Mouse (Mus musculus) kidney, postnatal 14 days (tissue): Measurements from ENCODE around the gene Klhdc8a.
A peak's percentile ranks its signal among the peaks of the same experiment; 100 is the strongest.

Experiments
- DNase-seq: peaks from one replicate; pipeline ENCODE4 v3.0.0; 2022; ENCODE audit warnings: mixed read lengths

Klhdc8a gene

GRCm38 (mm10) chr1:132291706-132292105 lies 6.7 kb upstream of the Klhdc8a start:
- DNase-seq: no peak

GRCm38 (mm10) chr1:132292318-132293129 lies 5.9 kb upstream of the Klhdc8a start:
- peak; percentile 52 for DNase-seq

- no peak for DNase-seq
Observed at GRCm38 (mm10) chr1:132295506-132295905, 2.9 kb upstream of the Klhdc8a start.

GRCm38 (mm10) chr1:132296051-132296450 lies 2.4 kb upstream of the Klhdc8a start:
- no peak for DNase-seq

GRCm38 (mm10) chr1:132298801-132299464 lies 507 bp downstream of the Klhdc8a start:
- DNase-seq: peak; percentile 67

GRCm38 (mm10) chr1:132299744-132300143 lies 1.3 kb downstream of the Klhdc8a start:
- DNase-seq: no peak

- no peak for DNase-seq
Observed at GRCm38 (mm10) chr1:132301242-132301641, 2.8 kb downstream of the Klhdc8a start.

- no peak for DNase-seq
Observed at GRCm38 (mm10) chr1:132302341-132302866, 4.0 kb downstream of the Klhdc8a start.

- DNase-seq: no peak
Observed at GRCm38 (mm10) chr1:132304618-132305214, 6.3 kb downstream of the Klhdc8a start.

- DNase-seq: peak; percentile 75
Observed at GRCm38 (mm10) chr1:132306160-132306559, 7.7 kb downstream of the Klhdc8a start.

GRCm38 (mm10) chr1:132306808-132307207 lies 8.4 kb downstream of the Klhdc8a start:
- DNase-seq: no peak

GRCm38 (mm10) chr1:132307962-132308361 lies 9.5 kb downstream of the Klhdc8a start:
- DNase-seq: no peak

GRCm38 (mm10) chr1:132308674-132309073 lies 10.2 kb downstream of the Klhdc8a start:
- DNase-seq: no peak

- DNase-seq: peak; percentile 84
Observed at GRCm38 (mm10) chr1:132310754-132311153, 12.3 kb downstream of the Klhdc8a start.

- no peak for DNase-seq
Observed at GRCm38 (mm10) chr1:132311174-132311859, 12.9 kb downstream of the Klhdc8a start.

GRCm38 (mm10) chr1:132312043-132312442 lies 13.6 kb downstream of the Klhdc8a start:
- no peak for DNase-seq

- DNase-seq: peak; percentile 90
Observed at GRCm38 (mm10) chr1:132312703-132313102, 14.3 kb downstream of the Klhdc8a start.

GRCm38 (mm10) chr1:132315889-132316624 lies 17.6 kb downstream of the Klhdc8a start, which contains the start of gene Nuak2:
Gene Nuak2, plus strand, starts transcription at chr1:132316126.
- peak; percentile 97 for DNase-seq

GRCm38 (mm10) chr1:132316625-132316994 lies 18.2 kb downstream of the Klhdc8a start:
- DNase-seq: no peak

GRCm38 (mm10) chr1:132317413-132317812 lies 19.0 kb downstream of the Klhdc8a start:
- peak; percentile 68 for DNase-seq

- DNase-seq: no peak
Observed at GRCm38 (mm10) chr1:132317894-132318863, 19.8 kb downstream of the Klhdc8a start.
